Mouse (Mus musculus): ENCODE data around the gene Tiam1.

Gene Tiam1

GRCm38 (mm10) chr16:89972018-89972417, 171.6 kb downstream of the Tiam1 start:
- no peak for ATAC-seq (ENCODE audit: insufficient number of reproducible peaks, low FRiP score, low TSS enrichment)

- ATAC-seq (ENCODE audit: insufficient number of reproducible peaks, low FRiP score, low TSS enrichment), result no peak
Observed at GRCm38 (mm10) chr16:89968058-89968457, 175.5 kb downstream of the Tiam1 start.

GRCm38 (mm10) chr16:89962876-89963275, 180.7 kb downstream of the Tiam1 start:
- ATAC-seq (ENCODE audit: insufficient number of reproducible peaks, low FRiP score, low TSS enrichment), result no peak

- ATAC-seq (ENCODE audit: insufficient number of reproducible peaks, low FRiP score, low TSS enrichment), result no peak
Observed at GRCm38 (mm10) chr16:89960904-89961303, 182.7 kb downstream of the Tiam1 start.

GRCm38 (mm10) chr16:89960186-89960878, 183.2 kb downstream of the Tiam1 start:
- ATAC-seq (ENCODE audit: insufficient number of reproducible peaks, low FRiP score, low TSS enrichment), result 0 out of 2 replicates have a peak, but pooled peaks have one; percentile 34

- ATAC-seq (ENCODE audit: insufficient number of reproducible peaks, low FRiP score, low TSS enrichment), result peak; percentile 60; the same call in 1 of the 2 replicates
Observed at GRCm38 (mm10) chr16:89958982-89959381, 184.6 kb downstream of the Tiam1 start.

- ATAC-seq (ENCODE audit: insufficient number of reproducible peaks, low FRiP score, low TSS enrichment), result no peak
Observed at GRCm38 (mm10) chr16:89958030-89958429, 185.5 kb downstream of the Tiam1 start.

- no peak for ATAC-seq (ENCODE audit: insufficient number of reproducible peaks, low FRiP score, low TSS enrichment)
Observed at GRCm38 (mm10) chr16:89954525-89954924, 189.0 kb downstream of the Tiam1 start.

GRCm38 (mm10) chr16:89954114-89954513, 189.5 kb downstream of the Tiam1 start:
- ATAC-seq (ENCODE audit: insufficient number of reproducible peaks, low FRiP score, low TSS enrichment), result no peak

- no peak for ATAC-seq (ENCODE audit: insufficient number of reproducible peaks, low FRiP score, low TSS enrichment)
Observed at GRCm38 (mm10) chr16:89952821-89953220, 190.7 kb downstream of the Tiam1 start.

- peak; percentile 91 for ATAC-seq (ENCODE audit: insufficient number of reproducible peaks, low FRiP score, low TSS enrichment)
Observed at GRCm38 (mm10) chr16:89950754-89951153, 192.8 kb downstream of the Tiam1 start.

GRCm38 (mm10) chr16:89950251-89950650, 193.3 kb downstream of the Tiam1 start:
- peak; percentile 8; the same call in 1 of the 2 replicates for ATAC-seq (ENCODE audit: insufficient number of reproducible peaks, low FRiP score, low TSS enrichment)

- no peak for ATAC-seq (ENCODE audit: insufficient number of reproducible peaks, low FRiP score, low TSS enrichment)
Observed at GRCm38 (mm10) chr16:89948040-89948439, 195.5 kb downstream of the Tiam1 start.

- no peak for ATAC-seq (ENCODE audit: insufficient number of reproducible peaks, low FRiP score, low TSS enrichment)
Observed at GRCm38 (mm10) chr16:89946816-89947215, 196.8 kb downstream of the Tiam1 start.

- ATAC-seq (ENCODE audit: insufficient number of reproducible peaks, low FRiP score, low TSS enrichment), result 0 out of 2 replicates have a peak, but pooled peaks have one; percentile 22
Observed at GRCm38 (mm10) chr16:89944604-89945283, 198.8 kb downstream of the Tiam1 start.

- no peak for ATAC-seq (ENCODE audit: insufficient number of reproducible peaks, low FRiP score, low TSS enrichment)
Observed at GRCm38 (mm10) chr16:89944050-89944449, 199.5 kb downstream of the Tiam1 start.

- peak; percentile 22; the same call in 1 of the 2 replicates for ATAC-seq (ENCODE audit: insufficient number of reproducible peaks, low FRiP score, low TSS enrichment)
Observed at GRCm38 (mm10) chr16:89943267-89943971, 200.2 kb downstream of the Tiam1 start.

GRCm38 (mm10) chr16:89940696-89941095, 202.9 kb downstream of the Tiam1 start:
- ATAC-seq (ENCODE audit: insufficient number of reproducible peaks, low FRiP score, low TSS enrichment), result no peak

GRCm38 (mm10) chr16:89938277-89938676, 205.3 kb downstream of the Tiam1 start:
- no peak for ATAC-seq (ENCODE audit: insufficient number of reproducible peaks, low FRiP score, low TSS enrichment)

GRCm38 (mm10) chr16:89936571-89936970, 207.0 kb downstream of the Tiam1 start:
- no peak for ATAC-seq (ENCODE audit: insufficient number of reproducible peaks, low FRiP score, low TSS enrichment)

- ATAC-seq (ENCODE audit: insufficient number of reproducible peaks, low FRiP score, low TSS enrichment), result no peak
Observed at GRCm38 (mm10) chr16:89935398-89935797, 208.2 kb downstream of the Tiam1 start.
